Mouse (Mus musculus): ENCODE measurements around the gene Gm11992. TPM values are rescaled to one million over a fixed set of nuclear protein-coding genes. Genes with fewer than 3 reads are reported as not detected.

The Gm11992 gene
- total RNA-seq, 4 experiments from 2014 or later, result 0.74 to 1.1 (median 1.1) TPM

DNA sequence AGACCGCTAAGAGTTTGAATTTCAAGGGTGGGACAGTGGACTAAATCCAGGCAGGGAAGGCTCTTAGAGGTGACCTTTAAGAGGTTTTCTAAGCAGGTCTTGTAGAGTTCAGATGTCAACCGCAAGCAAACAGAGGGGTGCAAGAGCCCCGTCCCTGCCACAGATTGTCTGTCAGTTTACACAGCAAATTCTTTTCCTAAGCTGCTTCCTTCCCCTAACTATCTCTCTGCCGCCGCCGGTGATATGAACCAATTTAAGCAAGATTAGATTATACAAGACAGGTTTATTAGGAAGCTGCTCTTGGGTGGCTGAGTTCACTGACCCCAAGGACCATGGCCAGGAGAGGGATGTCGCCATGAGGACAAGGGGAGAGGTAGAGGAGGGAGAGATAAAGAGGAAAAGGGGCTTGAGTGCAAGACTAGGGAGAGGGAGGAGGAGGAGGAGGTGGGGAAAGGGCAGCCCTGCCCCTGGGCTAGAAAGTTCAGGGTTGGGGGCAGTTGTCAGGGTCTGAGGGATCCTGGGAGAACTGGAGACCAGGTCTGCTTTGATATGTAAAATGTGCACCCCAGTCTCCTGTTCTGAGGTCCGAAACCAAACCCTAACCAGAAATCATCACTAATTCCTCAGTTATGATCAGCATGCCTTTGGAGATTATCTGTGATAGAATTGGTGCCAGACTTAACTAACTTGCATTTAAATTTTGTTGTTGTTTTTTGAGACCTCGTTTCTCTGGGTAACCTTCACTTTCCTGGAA is 67.2 kb downstream of the Gm11992 start:
- DNase-seq (ENCODE audit: low spot score in 2 of 2), result no peak

DNA sequence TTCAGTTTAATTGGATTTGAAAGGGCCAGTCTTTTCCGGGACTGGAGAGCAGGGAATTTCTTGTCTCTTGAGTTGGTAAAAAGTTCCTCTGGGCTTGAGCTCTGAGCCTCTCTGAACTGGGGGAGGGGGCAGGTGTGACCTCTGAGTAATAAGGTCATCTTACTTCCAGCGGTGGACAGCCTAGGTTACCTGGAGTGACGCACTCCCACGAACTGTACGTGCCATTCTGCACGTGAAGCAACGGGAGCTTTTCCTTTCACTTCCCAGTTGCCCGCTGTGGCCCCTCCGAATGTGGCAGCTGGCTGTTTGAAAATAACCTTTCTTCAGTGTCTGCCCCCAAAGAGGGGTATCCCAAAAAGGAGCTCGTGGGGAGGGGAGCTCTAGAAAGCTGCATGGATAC is 67.7 kb downstream of the Gm11992 start:
- no peak for DNase-seq (ENCODE audit: low spot score in 2 of 2)

DNA sequence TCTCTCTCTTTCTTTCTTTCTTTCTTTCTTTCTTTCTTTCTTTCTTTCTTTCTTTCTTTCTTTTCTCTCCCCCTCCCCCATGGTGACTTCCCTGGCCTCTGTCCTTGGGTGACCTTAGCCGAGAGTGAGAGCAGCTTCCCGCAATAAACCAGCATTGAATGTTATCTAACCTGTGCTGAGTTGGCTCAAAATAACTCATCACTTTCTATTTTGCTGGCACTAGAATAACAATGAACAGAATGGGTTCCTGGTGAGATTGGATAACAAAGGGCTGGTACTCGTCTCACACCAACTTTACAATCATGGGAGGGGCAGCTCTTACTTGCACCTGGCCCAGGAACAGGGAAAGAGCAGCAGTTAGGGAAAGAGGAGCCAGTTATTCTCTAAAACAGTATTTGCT is 68.5 kb downstream of the Gm11992 start:
- no peak for DNase-seq (ENCODE audit: low spot score in 2 of 2)

DNA sequence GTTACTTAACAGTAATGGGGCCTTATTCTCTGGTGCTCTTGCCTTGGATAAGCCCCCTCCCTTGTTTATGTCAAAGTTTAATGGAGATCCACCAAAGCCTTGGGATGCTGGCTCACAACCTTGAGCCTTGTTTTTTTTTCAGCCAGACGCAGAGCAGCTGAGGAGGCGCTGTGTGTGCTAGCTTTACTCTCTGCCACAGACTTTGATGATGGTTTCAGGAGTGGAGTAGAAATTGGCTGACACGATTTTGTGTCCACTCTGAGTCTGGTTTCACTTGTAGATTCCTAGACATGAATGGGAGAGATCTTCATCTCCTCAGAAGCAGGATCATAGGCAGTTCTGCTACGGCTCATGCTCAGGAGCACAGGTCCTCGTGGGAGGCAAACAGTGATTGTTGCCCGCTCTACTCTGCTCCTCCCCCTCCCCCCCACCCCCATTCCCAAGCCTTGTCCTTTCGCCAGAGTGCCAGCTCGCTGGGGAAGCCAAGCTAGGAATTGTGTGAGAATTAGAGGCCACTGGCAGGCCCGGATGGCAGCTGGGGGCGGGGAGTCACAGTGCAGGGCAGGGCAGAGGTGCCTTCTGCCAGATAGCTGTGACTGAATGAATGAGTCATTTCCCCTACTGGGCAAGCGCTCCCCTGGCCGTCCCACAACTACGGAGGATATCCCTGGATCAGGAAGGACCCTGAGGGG is 69.1 kb downstream of the Gm11992 start:
- no peak for DNase-seq (ENCODE audit: low spot score in 2 of 2)

DNA sequence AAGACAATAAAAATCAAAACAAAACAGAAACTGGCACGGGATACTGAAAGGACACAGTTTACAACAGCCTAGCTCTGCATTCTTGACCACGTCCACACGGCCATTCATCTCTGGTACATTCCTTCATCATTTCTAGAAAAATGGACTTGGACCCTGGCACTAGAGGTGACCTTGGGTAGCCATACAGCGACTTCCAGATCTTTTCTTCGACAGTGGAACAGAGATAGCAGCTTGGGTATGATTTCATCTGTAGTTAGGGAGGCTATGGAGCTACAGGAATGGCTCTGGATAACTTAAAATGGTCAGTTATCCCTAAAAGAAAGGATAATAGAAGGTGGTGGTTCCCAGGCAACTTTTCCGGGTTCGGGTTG is 69.6 kb downstream of the Gm11992 start, which contains the start of gene Upp1:
Gene Upp1 (plus strand): TSS at position 54 of the 371 bp plus-strand sequence.
- no peak for DNase-seq (ENCODE audit: low spot score in 2 of 2)

DNA sequence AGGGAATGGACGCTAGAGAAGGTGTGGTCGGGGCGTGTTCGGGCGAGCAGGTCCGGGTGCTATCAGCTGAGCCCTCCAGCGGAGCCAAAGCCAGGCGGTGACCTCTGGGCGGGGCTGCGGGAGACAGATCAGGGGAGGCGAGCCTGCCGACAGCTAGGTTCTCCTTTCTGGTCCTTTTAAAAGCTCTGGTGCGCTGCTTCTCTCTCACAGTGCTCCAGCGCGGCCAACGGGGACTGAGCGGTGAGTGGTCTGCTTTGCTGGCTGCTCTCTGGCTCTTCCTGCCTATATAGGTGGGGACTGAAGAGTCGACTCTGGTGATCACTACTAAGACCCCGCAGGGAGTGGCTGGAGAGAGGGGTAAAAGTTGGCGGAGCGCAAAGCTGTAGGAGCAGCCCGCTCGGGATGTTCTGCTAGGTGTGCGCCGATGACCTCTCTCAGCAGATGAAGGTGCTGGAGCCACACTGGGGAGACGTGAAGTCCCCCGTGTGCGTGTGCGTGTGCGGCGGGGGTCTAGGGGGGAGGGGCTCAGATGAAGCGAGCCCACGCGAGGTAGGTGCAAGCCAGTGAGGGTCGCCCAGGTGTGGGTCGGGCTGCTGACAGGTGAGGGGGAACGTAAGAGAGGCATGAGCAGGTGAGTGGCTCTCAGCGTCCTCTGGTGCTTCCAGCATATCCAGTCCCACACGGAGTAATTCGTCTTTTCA is 70.2 kb downstream of the Gm11992 start:
- no peak for DNase-seq (ENCODE audit: low spot score in 2 of 2)

Other genes with a start within 250 kb of the Gm11992 start
- under 1 TPM in 1 of 4 experiments, not detected in 3; 0.05 TPM for gene Pkd1l1, start 75.3 kb upstream of the Gm11992 start, total RNA-seq (2022)
- 10 to 100 TPM; 11.7 to 12.2 (median 12.1) TPM for gene Hus1, start 37.4 kb upstream of the Gm11992 start, total RNA-seq (2022)
- under 1 TPM in 3 of 4 experiments, not detected in 1; 0.33 to 0.65 (median 0.39) TPM for gene Sun3, start 397 bp downstream of the Gm11992 start, total RNA-seq (2022)
- 1 to 10 TPM; 1.5 to 4.6 (median 2.6) TPM for gene Upp1, start 69.5 kb downstream of the Gm11992 start, total RNA-seq (2022)
- gene Abca13, start 143.3 kb downstream of the Gm11992 start, total RNA-seq (2022), result under 1 TPM; 0.02 to 0.04 (median 0.02) TPM